In the genomic region with DNA sequence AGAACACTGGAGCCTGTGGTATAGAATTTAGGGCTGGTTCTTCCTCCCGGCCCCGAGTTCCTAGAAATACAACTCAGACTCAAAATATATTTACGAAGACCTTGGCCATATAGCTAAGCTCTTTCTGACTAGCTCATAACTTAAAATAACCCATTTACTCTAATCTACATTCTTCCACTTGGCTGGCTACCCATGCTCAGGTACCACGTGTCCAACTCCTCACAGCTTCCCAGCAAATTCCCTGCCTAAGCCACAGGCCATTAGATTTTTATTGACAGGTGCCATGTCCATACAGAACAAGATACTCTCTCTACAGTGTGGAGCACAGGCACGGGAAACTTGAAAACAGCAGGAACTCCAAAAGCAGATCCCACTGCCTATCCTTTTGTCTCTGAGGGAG, we compare ENCODE assay signal across 28 mouse cellular contexts. TPM values are rescaled to one million over a fixed set of nuclear protein-coding genes. Genes with fewer than 3 reads are reported as not detected.
"Had no signal": no experiment of that assay in that cellular context is flagged by ENCODE, and none has a peak within 500 bp of the region (broad histone marks: within the 10 kb centered on the region; RNA-seq: fewer than 3 reads in every experiment).

No protein-coding gene starts in this region.

- H3K27me3 ChIP-seq: embryonic facial prominence, embryonic 12.5 days; embryonic facial prominence, embryonic 13.5 days; embryonic facial prominence, embryonic 15.5 days; forebrain, embryonic 12.5 days; forebrain, embryonic 13.5 days; forebrain, embryonic 15.5 days had no signal

- H3K9me3 ChIP-seq: embryonic facial prominence, embryonic 10.5 days; embryonic facial prominence, embryonic 12.5 days; embryonic facial prominence, embryonic 13.5 days; embryonic facial prominence, embryonic 15.5 days; forebrain, embryonic 10.5 days; forebrain, embryonic 12.5 days; forebrain, embryonic 13.5 days; forebrain, embryonic 15.5 days had no signal

- H3K9ac ChIP-seq: embryonic facial prominence, embryonic 12.5 days; embryonic facial prominence, embryonic 13.5 days; embryonic facial prominence, embryonic 15.5 days; forebrain, embryonic 12.5 days; forebrain, embryonic 13.5 days; forebrain, embryonic 15.5 days; forebrain, postnatal 0 days had no signal

- H3K27ac ChIP-seq: embryonic facial prominence, embryonic 10.5 days; embryonic facial prominence, embryonic 12.5 days; embryonic facial prominence, embryonic 13.5 days; embryonic facial prominence, embryonic 15.5 days; forebrain, embryonic 10.5 days; forebrain, embryonic 12.5 days; forebrain, embryonic 13.5 days; forebrain, embryonic 15.5 days; gastrocnemius, adult 2 months had no signal

- DNase-seq: cerebellum, adult 2 months; cerebellum, adult 8-10 months; cerebellum, adult 9-10 months; cerebellum, adult 9-11 months; cerebellum, postnatal 10 days; cerebellum, postnatal 14 days; cerebellum, postnatal 25 days; cerebellum, postnatal 36 days; embryo, embryonic 11 days; forebrain, postnatal 0 days; gastrocnemius, adult 2 months; gastrocnemius, postnatal 10 days; gastrocnemius, postnatal 14 days; gastrocnemius, postnatal 25 days; gastrocnemius, postnatal 36 days; heart, adult 11 months; heart, adult 18-20 months had no signal

- H3K4me1 ChIP-seq: embryonic facial prominence, embryonic 15.5 days; forebrain, embryonic 10.5 days; forebrain, embryonic 12.5 days; forebrain, embryonic 13.5 days; forebrain, embryonic 15.5 days had no signal

- ATAC-seq: forebrain, embryonic 13.5 days; forebrain, embryonic 14.5 days; forebrain, embryonic 15.5 days; forebrain, embryonic 16.5 days; forebrain, postnatal 0 days had no signal

- H3K36me3 ChIP-seq: embryonic facial prominence, embryonic 10.5 days; embryonic facial prominence, embryonic 12.5 days; embryonic facial prominence, embryonic 13.5 days; embryonic facial prominence, embryonic 15.5 days; forebrain, embryonic 10.5 days; forebrain, embryonic 12.5 days; forebrain, embryonic 15.5 days had no signal

- H3K4me2 ChIP-seq: embryonic facial prominence, embryonic 12.5 days; embryonic facial prominence, embryonic 13.5 days; embryonic facial prominence, embryonic 15.5 days; forebrain, embryonic 12.5 days; forebrain, embryonic 13.5 days; forebrain, embryonic 15.5 days had no signal

- H3K4me3 ChIP-seq: embryonic facial prominence, embryonic 10.5 days; embryonic facial prominence, embryonic 12.5 days; embryonic facial prominence, embryonic 13.5 days; embryonic facial prominence, embryonic 15.5 days; erythroblast, embryonic 14.5 days; forebrain, embryonic 10.5 days; forebrain, embryonic 12.5 days; forebrain, embryonic 13.5 days; forebrain, embryonic 15.5 days; gastrocnemius, adult 2 months had no signal

RNA-seq across cellular contexts. Expression of gene Sowahc, which starts 54.0 kb away (rescaled TPM):
- polyA plus RNA-seq: erythroblast, embryonic 14.5 days had no signal

RNA-seq across cellular contexts. Expression of gene Sept10, which starts 54.1 kb away (rescaled TPM):
- polyA plus RNA-seq: erythroblast, embryonic 14.5 days had no signal
